Mouse (Mus musculus) limb, embryonic 10.5 days (tissue): Measurements from ENCODE around the gene Pemt. TPM values are rescaled to one million over a fixed set of nuclear protein-coding genes. Genes with fewer than 3 reads are reported as not detected.

Experiments
- DNase-seq: peaks from one replicate; pipeline ENCODE4 v3.0.0-alpha.2; 2017; ENCODE audit warnings: low spot score
- H3K27ac ChIP-seq: fragments of 300-500 bp; sonication (generic); 2 replicates; pipeline ENCODE4 v1.5.1; 2016; ENCODE audit warnings: mild to moderate bottlenecking
- H3K27me3 ChIP-seq: fragments of 300-500 bp; sonication (generic); 2 replicates; pipeline ENCODE4 v1.6.1; 2016; ENCODE audit warnings: low read depth, mild to moderate bottlenecking; ENCODE audit not compliant: poor library complexity, severe bottlenecking
- H3K36me3 ChIP-seq: fragments of 300-500 bp; sonication (generic); 2 replicates; pipeline ENCODE4 v1.6.1; 2016; ENCODE audit warnings: mild to moderate bottlenecking, moderate library complexity
- H3K4me1 ChIP-seq: fragments of 300-500 bp; sonication (generic); 2 replicates; pipeline ENCODE4 v1.6.1; 2016
- H3K4me3 ChIP-seq: fragments of 300-500 bp; sonication (generic); 2 replicates; pipeline ENCODE4 v1.5.1; 2016; ENCODE audit warnings: mild to moderate bottlenecking, moderate library complexity
- H3K9me3 ChIP-seq: fragments of 300-500 bp; sonication (generic); replicated peaks from 2 replicates; pipeline ENCODE4 v1.6.1; 2016; ENCODE audit warnings: mild to moderate bottlenecking
- WGBS: fragments of 180-500 bp; shearing (Covaris S2); methylation state at CpG from one replicate; pipeline ENCODE4 v1.1.7; 2016; 5-methylcytosine and 5-hydroxymethylcytosine counted together
- polyA plus RNA-seq: library from polyadenylated mRNA; unstranded; fragments of >200 nt; fragmentation: Nextera tagmentation; extraction: Ambion mirVana; gene quantifications from 2 replicates; pipeline ENCODE4 v1.2.1, GENCODE M21; 2016

The Pemt gene
- polyA plus RNA-seq, 1 experiment from 2014 or later: 5.3 TPM

DNA sequence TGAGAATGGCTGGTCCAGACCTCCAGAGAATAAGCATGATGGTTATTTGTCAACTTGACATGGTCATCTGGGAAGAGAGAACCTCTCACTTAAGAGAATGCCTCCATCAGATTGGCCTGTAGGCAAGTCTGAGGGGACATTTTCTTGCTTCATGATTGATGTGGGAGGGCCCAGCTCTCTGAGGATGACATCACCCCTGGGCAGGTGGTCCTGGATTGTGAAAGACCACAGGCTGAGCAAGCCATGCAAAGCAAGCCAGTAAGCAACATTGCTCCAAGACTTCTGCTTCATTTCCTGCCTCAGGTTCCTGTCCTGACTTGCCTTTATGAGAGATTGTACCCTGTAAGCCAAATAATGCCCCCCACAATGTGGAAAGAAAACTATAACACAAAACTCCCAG lies 26.8 kb upstream of the Pemt start:
- Histone ChIP-seq H3K27me3 (no peaks in the 10 kb centered on the region), H3K9me3 (no peaks in the 10 kb centered on the region), H3K36me3 (no peaks in the 10 kb centered on the region), H3K4me1 (0 out of 2 replicates have a peak, but pooled peaks cover 3% of the 10 kb centered on the region), H3K27ac (no peak overlapping the region), H3K4me3 (no peak overlapping the region)
- no peak for DNase-seq

DNA sequence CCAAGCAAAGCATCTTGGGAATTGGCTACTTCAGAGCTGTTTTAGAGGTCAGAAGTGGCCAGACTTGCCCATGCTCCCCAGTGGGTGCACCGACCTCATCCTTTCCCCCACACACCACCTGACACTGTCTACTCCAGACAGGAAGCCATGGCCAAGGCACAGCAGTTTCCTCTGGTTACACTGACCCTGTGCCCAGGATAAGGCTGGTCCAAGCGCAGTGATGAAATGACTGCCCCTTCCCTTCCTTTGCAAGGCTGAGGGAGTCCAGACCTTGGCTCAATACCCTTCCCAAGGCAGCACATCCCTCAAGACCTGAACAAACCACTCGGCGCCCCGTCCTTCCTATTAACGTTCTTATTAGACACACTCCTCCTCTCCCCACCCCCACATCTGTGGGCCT lies 24.9 kb upstream of the Pemt start:
- Histone ChIP-seq H3K4me3 (no peak overlapping the region), H3K27ac (no peak overlapping the region), H3K9me3 (no peaks in the 10 kb centered on the region), H3K36me3 (no peaks in the 10 kb centered on the region), H3K4me1 (0 out of 2 replicates have a peak, but pooled peaks cover 3% of the 10 kb centered on the region), H3K27me3 (no peaks in the 10 kb centered on the region)
- WGBS: 87% methylated on average over 6 of the region's 6 CpGs
- no peak for DNase-seq

DNA sequence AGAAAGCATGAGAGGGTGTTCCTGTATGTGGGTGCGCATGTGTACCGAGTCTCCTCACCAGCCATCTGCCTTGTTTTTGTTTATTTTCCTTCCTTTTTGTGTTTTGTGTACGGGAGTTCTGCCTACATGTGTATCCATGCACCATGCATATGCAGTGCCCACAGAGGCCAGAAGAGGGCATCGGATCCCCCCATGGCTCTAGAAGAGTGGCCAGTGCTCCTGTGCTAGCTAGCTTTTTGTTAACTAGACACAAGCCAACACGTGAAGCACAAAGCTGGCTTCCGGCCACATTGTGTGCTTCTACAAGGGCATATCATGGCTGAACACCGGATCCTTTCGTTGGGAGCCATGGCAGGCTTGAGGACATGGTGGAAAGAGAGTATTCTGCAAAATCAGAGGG lies 24.3 kb upstream of the Pemt start:
- H3K27me3 ChIP-seq: no peaks in the 10 kb centered on the region
- 47% methylated on average over 8 of the region's 8 CpGs for WGBS
- H3K4me1 ChIP-seq: 0 out of 2 replicates have a peak, but pooled peaks cover 3% of the 10 kb centered on the region
- H3K36me3 ChIP-seq: no peaks in the 10 kb centered on the region
- no peaks in the 10 kb centered on the region for H3K9me3 ChIP-seq
- peak; percentile 79 for DNase-seq
- no peak overlapping the region for H3K4me3 ChIP-seq
- H3K27ac ChIP-seq: no peak overlapping the region

DNA sequence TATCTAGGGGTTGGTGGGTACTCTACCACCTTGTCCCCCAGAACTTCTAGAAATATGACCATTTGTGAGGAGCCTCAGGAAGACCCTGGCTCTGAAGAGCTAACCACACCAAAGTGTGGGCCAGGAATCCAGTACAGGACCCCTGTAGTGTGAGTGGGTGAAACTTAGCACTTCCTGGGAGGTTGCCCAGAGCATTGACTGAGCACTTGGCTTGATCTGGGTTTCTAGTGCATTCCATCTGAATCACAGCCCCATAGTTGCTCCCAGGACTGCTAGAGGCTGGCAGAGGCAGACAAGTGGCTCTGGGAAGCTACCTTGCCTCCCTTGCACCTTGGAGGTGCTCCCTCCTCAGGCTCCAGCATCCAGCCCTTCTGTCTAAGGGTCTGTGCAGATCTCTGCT lies 22.3 kb upstream of the Pemt start:
- DNase-seq: no peak
- Histone ChIP-seq H3K4me3 (no peak overlapping the region), H3K4me1 (0 out of 2 replicates have a peak, but pooled peaks cover 3% of the 10 kb centered on the region), H3K27ac (no peak overlapping the region), H3K27me3 (no peaks in the 10 kb centered on the region), H3K36me3 (no peaks in the 10 kb centered on the region), H3K9me3 (no peaks in the 10 kb centered on the region)

DNA sequence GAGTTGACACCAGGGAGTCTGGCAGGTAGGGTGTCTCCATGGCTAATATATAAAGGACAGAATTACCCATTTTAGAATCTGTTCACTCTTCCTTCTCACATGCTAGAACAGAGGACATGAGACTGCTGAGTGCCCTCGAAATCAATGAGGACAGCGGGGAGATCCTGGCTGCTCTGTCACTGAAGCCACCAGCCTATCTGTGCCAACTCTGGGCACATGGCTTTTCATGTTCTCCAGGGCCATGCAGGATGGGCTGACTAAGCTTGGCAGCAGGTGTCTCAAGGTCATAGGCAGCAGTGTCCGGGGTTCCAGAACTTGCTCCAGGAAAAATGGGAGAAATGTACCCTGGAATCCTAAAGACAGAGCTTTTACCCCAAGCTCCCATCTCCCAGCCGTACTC lies 21.4 kb upstream of the Pemt start:
- no peaks in the 10 kb centered on the region for H3K27me3 ChIP-seq
- no peak overlapping the region for H3K27ac ChIP-seq
- DNase-seq: no peak
- H3K36me3 ChIP-seq: no peaks in the 10 kb centered on the region
- no peaks in the 10 kb centered on the region for H3K9me3 ChIP-seq
- WGBS: 90% methylated on average over 4 of the region's 4 CpGs
- 0 out of 2 replicates have a peak, but pooled peaks cover 3% of the 10 kb centered on the region for H3K4me1 ChIP-seq
- H3K4me3 ChIP-seq: no peak overlapping the region

DNA sequence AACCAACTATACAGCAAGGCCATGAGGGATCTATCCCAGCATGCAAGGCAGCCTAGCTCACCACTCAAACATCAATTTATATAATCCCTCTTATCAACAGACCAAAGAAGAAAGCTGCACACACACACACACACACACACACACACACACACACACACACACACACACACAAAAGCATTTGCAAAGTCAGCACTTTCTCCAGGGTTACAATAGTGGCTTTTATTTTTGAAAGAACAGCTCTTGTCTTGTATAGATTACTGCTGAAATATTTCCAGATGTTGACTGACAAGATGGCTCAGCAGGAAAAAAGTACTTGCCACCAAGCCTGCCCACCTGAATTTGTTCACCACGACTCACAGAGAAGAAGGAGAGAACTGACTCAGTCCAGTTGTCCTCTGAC lies 19.0 kb upstream of the Pemt start:
- WGBS: 65% methylated on average over 1 of the region's 1 CpGs
- Histone ChIP-seq H3K4me3 (no peak overlapping the region), H3K9me3 (no peaks in the 10 kb centered on the region), H3K4me1 (no peaks in the 10 kb centered on the region), H3K27me3 (no peaks in the 10 kb centered on the region), H3K27ac (no peak overlapping the region), H3K36me3 (no peaks in the 10 kb centered on the region)
- DNase-seq: no peak

DNA sequence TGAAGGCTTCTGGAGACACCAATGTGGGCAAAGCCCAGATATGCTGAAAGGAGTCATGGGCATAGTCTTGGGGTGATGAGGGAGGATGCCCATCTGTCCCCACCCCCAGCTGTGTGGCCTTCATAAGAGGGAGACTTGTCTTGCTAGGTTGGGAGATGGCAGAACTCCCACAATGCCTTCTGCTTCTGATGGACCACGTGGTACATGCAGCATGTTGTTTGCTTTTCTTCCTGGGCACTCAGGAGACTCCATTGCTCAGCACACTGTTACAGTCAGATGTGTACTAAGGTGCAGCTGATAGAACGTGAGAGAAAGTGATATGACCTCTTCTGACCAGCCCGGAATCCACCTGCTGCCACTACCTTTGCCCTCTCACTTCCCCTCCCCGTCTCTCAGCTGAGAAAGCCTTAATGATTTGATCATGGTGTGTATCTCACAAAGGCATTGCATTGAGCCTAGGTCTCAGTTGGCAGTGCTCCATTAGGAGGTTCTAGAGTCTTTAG lies 15.3 kb upstream of the Pemt start:
- DNase-seq: no peak
- H3K36me3 ChIP-seq: no peaks in the 10 kb centered on the region
- H3K27ac ChIP-seq: no peak overlapping the region
- H3K27me3 ChIP-seq: no peaks in the 10 kb centered on the region
- no peaks in the 10 kb centered on the region for H3K9me3 ChIP-seq
- 87% methylated on average over 4 of the region's 4 CpGs for WGBS
- H3K4me3 ChIP-seq: no peak overlapping the region
- H3K4me1 ChIP-seq: no peaks in the 10 kb centered on the region

DNA sequence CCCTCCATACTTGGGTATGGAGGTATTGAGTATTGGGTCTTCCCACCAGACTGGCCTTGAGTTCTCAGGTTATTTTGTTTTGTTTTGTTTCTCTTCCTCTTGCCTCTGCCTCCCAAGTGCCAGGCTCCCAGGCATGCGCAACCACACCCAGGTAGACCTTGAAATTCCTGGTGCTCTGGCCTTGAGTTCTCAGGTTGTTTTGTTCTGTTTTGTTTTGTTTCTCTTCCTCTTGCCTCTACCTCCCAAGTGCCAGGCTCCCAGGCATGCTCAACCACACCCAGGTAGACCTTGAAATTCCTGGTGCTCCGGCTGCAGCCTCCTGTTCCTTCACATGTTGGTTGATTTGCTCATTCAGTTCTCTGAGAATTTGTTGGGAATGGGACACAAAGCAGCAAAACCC lies 13.7 kb upstream of the Pemt start:
- Histone ChIP-seq H3K9me3 (no peaks in the 10 kb centered on the region), H3K27me3 (no peaks in the 10 kb centered on the region), H3K36me3 (no peaks in the 10 kb centered on the region), H3K4me3 (no peak overlapping the region), H3K27ac (no peak overlapping the region), H3K4me1 (no peaks in the 10 kb centered on the region)
- DNase-seq: no peak
- WGBS: 95% methylated on average over 2 of the region's 2 CpGs

DNA sequence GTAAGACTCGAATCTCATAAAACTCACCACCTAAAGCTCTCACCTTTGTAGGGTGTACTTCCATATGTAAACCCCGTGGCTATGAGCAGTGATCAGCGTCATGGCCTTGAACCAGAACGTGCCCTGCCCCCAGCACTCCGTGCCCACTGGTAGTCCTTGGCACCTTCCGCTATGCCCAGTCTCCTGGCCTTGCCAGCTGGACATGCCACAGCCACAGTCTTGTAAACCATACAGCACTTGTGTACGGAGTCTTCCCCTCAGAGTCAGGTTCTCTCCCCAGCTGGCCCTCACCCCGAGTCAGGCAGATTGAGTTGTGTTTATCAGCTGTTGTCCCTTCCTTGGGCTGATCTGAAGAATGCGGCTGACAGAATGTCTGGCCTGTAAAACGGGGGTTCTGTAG lies 12.2 kb upstream of the Pemt start:
- no peak for DNase-seq
- Histone ChIP-seq H3K36me3 (no peaks in the 10 kb centered on the region), H3K4me1 (no peaks in the 10 kb centered on the region), H3K4me3 (no peak overlapping the region), H3K9me3 (no peaks in the 10 kb centered on the region), H3K27me3 (no peaks in the 10 kb centered on the region), H3K27ac (no peak overlapping the region)
- 82% methylated on average over 10 of the region's 10 CpGs for WGBS

DNA sequence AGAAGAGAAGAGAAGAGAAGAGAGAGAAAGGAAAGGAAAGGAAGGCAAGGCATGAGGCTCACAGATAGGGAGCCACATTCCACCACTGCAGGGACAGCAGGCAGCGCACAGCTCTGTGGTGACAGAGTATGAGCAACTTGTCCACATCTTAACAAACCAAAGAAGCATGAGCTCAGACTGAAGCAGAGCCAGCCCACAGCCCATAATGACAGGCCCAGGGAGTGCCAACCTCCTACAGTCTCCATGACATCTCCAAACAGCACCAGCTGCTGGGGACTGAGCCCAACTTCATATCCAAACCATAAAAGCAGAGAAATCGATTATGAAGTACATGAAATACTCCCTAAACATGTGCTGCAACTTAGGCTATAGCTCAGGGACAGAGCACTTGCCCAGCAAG lies 11.7 kb upstream of the Pemt start:
- no peaks in the 10 kb centered on the region for H3K9me3 ChIP-seq
- H3K4me1 ChIP-seq: no peaks in the 10 kb centered on the region
- H3K4me3 ChIP-seq: no peak overlapping the region
- WGBS: 76% methylated on average over 2 of the region's 2 CpGs
- H3K27ac ChIP-seq: no peak overlapping the region
- H3K27me3 ChIP-seq: no peaks in the 10 kb centered on the region
- H3K36me3 ChIP-seq: no peaks in the 10 kb centered on the region
- no peak for DNase-seq

DNA sequence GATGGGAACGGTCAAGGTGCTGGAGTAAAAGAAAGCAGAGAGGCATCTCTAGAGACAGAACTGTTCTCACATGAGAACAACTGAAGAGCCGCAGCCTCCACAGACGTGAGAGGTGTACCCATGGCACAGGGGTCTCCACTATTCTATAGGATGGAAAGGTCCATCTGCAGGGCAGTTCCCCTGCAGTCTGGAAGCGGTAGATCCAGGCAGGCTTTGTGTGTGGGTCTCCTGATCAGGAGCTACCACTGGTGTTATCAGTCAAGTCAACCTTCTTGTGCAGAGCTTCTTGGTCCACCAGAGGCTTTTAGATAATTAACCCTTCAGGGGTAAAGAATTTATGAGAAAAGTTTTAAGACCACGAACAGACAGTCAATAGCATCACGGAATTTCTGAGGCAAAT lies 10.2 kb upstream of the Pemt start:
- 84% methylated on average over 6 of the region's 6 CpGs for WGBS
- DNase-seq: no peak
- Histone ChIP-seq H3K27me3 (no peaks in the 10 kb centered on the region), H3K9me3 (no peaks in the 10 kb centered on the region), H3K27ac (no peak overlapping the region), H3K36me3 (no peaks in the 10 kb centered on the region), H3K4me3 (no peak overlapping the region), H3K4me1 (no peaks in the 10 kb centered on the region)

DNA sequence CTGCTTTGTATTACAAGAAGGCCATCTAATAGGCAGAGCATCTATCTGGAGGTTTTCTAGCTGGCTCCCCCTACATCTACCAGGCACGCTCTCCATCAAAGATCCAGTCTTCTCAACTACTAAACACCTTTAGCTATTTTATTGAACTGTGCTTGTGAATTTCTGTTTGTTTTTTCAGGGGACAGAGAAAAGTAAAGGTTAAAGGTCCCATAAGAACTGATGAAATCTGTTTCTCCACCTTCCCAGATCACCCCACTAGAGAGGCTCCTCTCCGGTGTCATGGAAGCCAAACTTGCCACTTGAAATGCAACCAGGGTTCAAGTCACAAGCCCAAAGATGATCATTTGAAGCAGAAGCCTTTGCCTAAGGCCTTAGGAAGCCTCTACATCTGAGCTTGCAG lies 2.6 kb upstream of the Pemt start:
- WGBS: 93% methylated on average over 2 of the region's 2 CpGs
- H3K27me3 ChIP-seq: no peaks in the 10 kb centered on the region
- no peaks in the 10 kb centered on the region for H3K9me3 ChIP-seq
- no peak overlapping the region for H3K4me3 ChIP-seq
- H3K36me3 ChIP-seq: no peaks in the 10 kb centered on the region
- no peak for DNase-seq
- peaks cover 6% of the 10 kb centered on the region for H3K4me1 ChIP-seq
- H3K27ac ChIP-seq: no peak overlapping the region

DNA sequence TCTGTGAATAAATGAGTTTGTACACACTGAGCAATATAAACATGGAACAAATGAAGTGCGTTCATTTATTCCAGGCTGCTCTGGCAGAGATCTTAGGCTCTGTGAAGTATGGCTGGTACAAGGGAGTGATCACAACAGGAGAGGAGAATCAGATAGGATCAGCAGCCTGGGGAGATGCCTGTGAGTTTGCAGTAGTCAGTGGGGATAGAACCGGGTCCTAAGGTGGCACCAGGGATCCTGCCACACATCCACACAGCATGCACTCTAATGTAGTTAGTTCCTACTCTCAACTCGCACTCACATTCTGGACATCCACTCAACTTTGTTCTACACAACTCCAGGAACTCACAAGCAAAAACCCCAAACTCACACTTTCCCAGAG lies 622 bp downstream of the Pemt start:
- Histone ChIP-seq H3K27ac (peak overlapping the region; percentile 91), H3K36me3 (no peaks in the 10 kb centered on the region), H3K27me3 (no peaks in the 10 kb centered on the region), H3K4me3 (peak overlapping the region; percentile 66), H3K9me3 (no peaks in the 10 kb centered on the region), H3K4me1 (peaks cover 6% of the 10 kb centered on the region)
- 12% methylated on average over 3 of the region's 3 CpGs for WGBS
- no peak for DNase-seq

DNA sequence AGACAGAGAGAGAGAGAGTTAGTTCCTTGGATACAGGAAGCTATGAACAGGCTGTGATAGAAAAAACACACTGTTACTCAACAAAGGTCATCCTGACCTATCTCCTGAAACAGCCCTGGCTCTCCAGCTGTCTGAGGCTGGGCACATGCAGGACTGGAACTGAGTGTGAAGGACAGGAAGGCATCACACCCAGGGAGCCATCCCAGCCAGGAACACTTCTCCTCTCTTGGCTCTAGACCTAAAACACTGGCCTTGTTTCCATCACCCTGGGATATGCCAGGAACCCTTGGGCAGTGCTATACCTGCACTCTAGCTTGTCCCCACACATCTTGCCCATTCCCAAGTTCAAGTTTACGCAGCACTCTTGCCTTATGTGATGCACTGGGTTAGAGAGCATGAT lies 1.5 kb downstream of the Pemt start:
- Histone ChIP-seq H3K36me3 (no peaks in the 10 kb centered on the region), H3K27ac (no peak overlapping the region), H3K27me3 (no peaks in the 10 kb centered on the region), H3K4me3 (no peak overlapping the region), H3K9me3 (no peaks in the 10 kb centered on the region), H3K4me1 (peaks cover 6% of the 10 kb centered on the region)
- 98% methylated on average over 1 of the region's 1 CpGs for WGBS
- DNase-seq: no peak
